Mouse (Mus musculus) c-Kit-positive CD71-positive TER-119-negative erythroid progenitor cells, embryonic 14.5 days (primary cell): ENCODE measurements around the gene Naa38.

ENCODE experiments used
- DNase-seq: peaks from one replicate; pipeline ENCODE4 v3.0.0-alpha.2; 2013; ENCODE audit warnings: low read depth

Naa38 gene

GRCm38 (mm10) chr11:69432640-69432982 is 37.3 kb downstream of the Naa38 start:
- no peak for DNase-seq

DNA sequence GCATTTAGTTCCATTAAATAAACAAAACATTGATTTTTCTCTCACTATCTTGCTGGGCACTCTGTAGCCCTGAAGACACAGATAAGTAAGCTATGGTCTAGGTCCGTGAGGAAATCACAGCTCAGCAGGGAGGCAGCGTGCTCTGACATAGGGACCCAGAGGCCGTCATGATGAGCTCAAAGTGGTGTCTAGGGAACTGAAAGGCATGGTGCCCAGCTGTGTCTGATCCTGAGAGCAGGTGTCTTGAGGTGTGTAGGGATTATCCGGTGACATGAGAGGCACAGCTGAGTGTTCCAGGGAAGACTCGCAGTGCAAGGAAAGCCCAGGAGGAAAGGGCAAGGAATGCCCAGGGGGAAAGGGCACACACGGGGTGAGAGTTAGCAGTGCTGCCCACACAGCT is 37.9 kb downstream of the Naa38 start:
- no peak for DNase-seq

- no peak for DNase-seq
Measured at GRCm38 (mm10) chr11:69437291-69437690, 42.0 kb downstream of the Naa38 start.

- DNase-seq, result no peak
Measured at GRCm38 (mm10) chr11:69443328-69443727, 48.0 kb downstream of the Naa38 start.
